Mouse (Mus musculus): ENCODE results near the gene Sec61a2.

Gene Sec61a2

GRCm38 (mm10) chr2:5888865-5889264, 6.4 kb downstream of the Sec61a2 start:
- in situ Hi-C loops (cut with MboI, MseI), result no loop called here

GRCm38 (mm10) chr2:5877446-5877845, 17.8 kb downstream of the Sec61a2 start:
- in situ Hi-C loops (cut with MboI, MseI), result no loop called here

- in situ Hi-C loops (cut with MboI, MseI), result no loop called here
Observed at GRCm38 (mm10) chr2:5869746-5870145, 25.5 kb downstream of the Sec61a2 start.

GRCm38 (mm10) chr2:5867681-5868080, 27.6 kb downstream of the Sec61a2 start:
- in situ Hi-C loops (cut with MboI, MseI), result no loop called here

- in situ Hi-C loops (cut with MboI, MseI), result no loop called here
Observed at GRCm38 (mm10) chr2:5862834-5863233, 32.4 kb downstream of the Sec61a2 start, which contains the start of gene Gm13199. Gene Gm13199 (minus strand): TSS chr2:5862934.

- in situ Hi-C loops (cut with MboI, MseI), result no loop called here
Observed at GRCm38 (mm10) chr2:5851866-5852265, 43.4 kb downstream of the Sec61a2 start.

GRCm38 (mm10) chr2:5851116-5851515, 44.1 kb downstream of the Sec61a2 start:
- in situ Hi-C loops (cut with MboI, MseI), result no loop called here

- in situ Hi-C loops (cut with MboI, MseI), result no loop called here
Observed at GRCm38 (mm10) chr2:5845826-5846225, 49.4 kb downstream of the Sec61a2 start.

GRCm38 (mm10) chr2:5844873-5845631, 50.2 kb downstream of the Sec61a2 start, which contains the start of the genes Nudt5 and Cdc123:
Gene Nudt5 (plus strand): TSS chr2:5845019.
Gene Cdc123 (minus strand): TSS chr2:5845164.
- in situ Hi-C loops (cut with MboI, MseI), result no loop called here

- in situ Hi-C loops (cut with MboI, MseI), result no loop called here
Observed at GRCm38 (mm10) chr2:5844181-5844872, 50.9 kb downstream of the Sec61a2 start.

- in situ Hi-C loops (cut with MboI, MseI), result no loop called here
Observed at GRCm38 (mm10) chr2:5840815-5841214, 54.4 kb downstream of the Sec61a2 start.

GRCm38 (mm10) chr2:5825265-5825913, 69.8 kb downstream of the Sec61a2 start:
- in situ Hi-C loops (cut with MboI, MseI), result no loop called here

- in situ Hi-C loops (cut with MboI, MseI), result loop anchor here (25.0 kb wide), 1 partner anchor 737 kb away; no protein-coding TSS in a partner anchor
Observed at GRCm38 (mm10) chr2:5824685-5825084, 70.5 kb downstream of the Sec61a2 start.

GRCm38 (mm10) chr2:5824213-5824612, 71.0 kb downstream of the Sec61a2 start:
- in situ Hi-C loops (cut with MboI, MseI), result loop anchor here (25.0 kb wide), 1 partner anchor 737 kb away; no protein-coding TSS in a partner anchor

- in situ Hi-C loops (cut with MboI, MseI), result loop anchor here (25.0 kb wide), 1 partner anchor 735 kb away; no protein-coding TSS in a partner anchor
Observed at GRCm38 (mm10) chr2:5822449-5822848, 72.8 kb downstream of the Sec61a2 start.

- in situ Hi-C loops (cut with MboI, MseI), result loop anchor here (25.0 kb wide), 1 partner anchor 734 kb away; no protein-coding TSS in a partner anchor
Observed at GRCm38 (mm10) chr2:5821264-5821663, 74.0 kb downstream of the Sec61a2 start.

Measured in T-helper 1 cell (primary cell).